Mouse (Mus musculus) right cerebral cortex, postnatal 25 days (tissue): ENCODE data around the gene Adcy6.
A peak's percentile ranks its signal among the peaks of the same experiment; 100 is the strongest.
"Not testable (repeated sequence)": the region's sequence is repeated elsewhere in the genome, so short reads cannot be mapped to it uniquely, and the experiment has no call there.

ENCODE experiments used
- DNase-seq: peaks from one replicate; pipeline ENCODE4 v3.0.0; 2022

Adcy6 gene

DNA sequence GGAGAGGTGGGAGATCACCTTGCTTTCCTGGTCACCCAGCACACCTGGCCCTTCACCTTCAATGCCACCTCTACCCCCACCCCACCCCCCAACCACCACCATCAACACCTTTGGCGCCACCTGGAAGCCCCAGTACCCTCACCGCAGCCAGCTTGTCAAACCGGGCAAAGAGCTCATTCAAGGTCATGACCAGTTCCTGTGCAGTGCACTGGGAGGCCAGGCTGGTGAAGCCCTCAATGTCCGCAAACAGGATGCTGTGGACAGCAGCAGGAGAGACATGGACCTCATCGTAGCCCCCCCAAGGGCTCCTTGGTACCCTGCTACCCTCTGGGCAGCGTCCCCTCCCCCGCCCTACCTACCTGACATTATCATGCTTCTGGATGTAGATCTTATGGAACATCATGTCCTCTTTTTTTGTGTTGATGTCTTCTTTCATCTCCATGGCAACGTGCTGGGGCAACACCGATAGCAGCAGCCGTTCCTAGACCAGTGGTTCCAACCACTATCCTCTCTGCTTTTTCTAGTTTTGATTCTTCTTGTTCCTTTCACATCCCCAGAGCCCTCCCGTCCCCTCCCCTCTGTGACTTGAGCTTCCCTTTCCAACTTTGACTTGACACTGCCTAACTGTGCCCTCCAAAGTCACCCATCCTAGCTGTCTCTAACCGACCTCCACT, 9.7 kb downstream of the Adcy6 start:
- no peak for DNase-seq

DNA sequence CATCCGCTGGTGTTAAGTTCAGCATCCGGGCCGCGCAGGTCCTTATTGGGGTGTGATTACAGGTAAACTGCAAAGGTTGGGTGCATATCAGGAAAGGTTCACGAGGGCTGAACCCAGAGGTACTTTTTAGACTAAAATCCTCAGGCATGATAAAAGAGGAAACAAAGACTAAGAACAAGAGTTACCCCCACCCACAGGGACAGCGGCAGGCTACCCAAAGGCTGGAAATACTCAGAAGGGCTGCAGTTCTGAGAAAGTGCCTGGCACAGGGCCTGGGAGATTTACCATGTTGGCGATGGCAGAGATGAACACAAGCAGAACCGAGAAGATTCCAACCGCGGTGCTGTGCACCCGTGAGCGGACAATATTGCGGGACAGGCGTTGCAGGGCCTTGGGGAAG, 13.3 kb downstream of the Adcy6 start:
- no peak for DNase-seq

DNA sequence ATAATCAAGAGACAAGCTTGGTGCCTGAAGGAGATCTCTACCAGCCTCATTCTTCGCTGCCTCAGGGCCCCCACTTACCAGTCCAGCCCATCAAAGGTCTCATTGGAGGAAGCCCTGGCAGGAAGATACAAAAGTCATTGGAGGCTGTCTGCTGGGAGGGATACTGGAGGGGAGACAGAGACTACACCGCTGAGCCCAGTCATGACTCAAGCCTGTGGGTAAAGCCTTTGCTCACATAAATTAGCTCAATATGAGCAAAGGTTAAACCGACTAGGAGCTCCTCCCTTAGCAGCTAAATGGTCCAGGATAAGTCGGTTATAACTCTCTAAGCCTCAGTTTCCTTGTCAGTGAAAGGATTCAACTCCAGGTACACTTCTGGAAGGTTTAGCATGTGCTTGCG, 14.8 kb downstream of the Adcy6 start:
- no peak for DNase-seq

DNA sequence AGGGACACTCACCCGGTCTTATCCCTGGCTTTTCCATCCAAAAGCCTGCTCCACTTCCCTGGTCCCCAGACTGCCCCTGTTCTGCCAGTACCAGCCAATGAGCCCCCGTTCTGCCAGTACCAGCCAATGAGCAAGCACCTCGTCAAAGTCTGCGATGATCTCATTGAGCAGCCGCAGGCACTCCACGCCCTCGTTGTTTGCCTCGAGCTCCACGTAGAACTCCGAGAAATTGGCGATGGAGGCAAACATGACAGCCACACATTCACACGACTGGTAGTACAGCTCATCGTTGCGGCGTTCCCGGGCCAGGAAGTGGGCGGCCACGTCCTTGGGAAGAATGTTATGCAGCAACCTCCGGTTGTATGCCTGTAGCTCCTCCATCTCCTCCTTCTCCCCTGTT, 15.7 kb downstream of the Adcy6 start:
- DNase-seq = peak; percentile 51

DNA sequence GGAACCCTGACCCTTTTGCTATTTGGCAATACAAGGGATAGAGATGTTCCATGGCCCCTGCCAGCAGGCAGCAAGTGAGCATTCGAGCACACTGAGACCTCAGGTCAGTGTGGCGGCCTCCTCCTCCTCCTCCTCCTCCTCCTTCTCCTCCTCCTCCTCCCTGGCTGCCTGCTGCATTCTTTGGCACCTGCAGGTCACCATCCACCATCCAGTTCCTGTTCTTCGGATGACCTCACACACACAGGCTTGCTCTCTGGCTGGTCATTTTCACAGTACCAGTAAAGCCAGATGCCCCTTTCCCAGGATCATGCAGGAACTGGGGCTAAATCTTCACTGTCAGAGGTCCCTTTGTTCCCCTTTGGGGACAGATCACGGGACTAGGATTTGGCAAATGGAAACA, 18.5 kb downstream of the Adcy6 start:
- DNase-seq = no peak

DNA sequence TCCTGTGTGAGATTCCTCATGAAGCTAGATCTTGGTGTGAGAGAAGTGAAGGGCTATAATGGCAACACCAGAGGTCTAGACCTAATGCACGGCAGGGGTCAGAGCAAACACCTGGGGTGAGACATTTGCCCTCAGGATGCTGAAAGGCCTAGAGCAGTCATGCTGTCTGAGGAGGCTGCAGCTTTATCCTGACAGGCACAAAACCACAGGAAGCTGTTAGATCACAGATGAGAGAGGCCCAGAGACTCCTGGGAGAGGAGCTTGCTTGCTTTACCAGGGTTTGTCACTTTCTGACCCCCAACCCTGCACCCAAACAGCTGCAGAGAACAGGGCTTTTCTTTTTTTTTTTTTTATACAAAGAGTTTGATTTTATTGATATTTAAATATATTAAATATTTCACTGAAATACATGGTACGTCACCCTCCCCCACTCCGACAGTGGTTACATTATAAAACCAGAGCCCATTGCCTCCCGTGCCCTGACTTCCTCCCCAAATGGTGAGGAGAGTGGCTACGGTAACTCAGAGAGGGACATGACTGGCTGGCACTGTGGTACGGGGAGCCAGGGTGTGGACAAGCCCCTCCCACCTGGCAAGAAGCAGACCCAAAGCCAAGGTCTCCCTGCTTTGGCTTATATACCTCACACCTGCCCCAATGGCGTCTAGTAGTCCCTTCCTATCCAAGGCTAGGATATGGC, 20.1 kb downstream of the Adcy6 start:
- no peak for DNase-seq

DNA sequence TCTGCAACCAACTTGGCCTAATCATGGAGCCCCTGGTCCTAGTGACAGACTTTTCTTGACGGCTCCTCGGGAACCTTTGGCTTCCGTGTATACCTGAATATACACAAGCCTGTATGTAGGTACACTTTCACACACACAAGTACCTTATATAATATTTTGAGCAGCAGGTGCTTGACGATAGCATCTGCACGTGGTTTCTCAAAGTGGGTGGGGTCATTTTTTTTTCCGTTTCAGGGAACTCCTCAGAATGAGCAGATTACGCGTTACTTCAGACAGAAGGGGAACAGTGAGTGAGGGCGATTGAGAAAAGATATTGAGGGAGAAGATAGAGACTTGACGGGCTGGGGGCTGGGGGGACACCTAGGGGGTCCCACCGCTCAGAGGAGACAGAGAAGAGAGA, 22.1 kb downstream of the Adcy6 start:
- no peak for DNase-seq

DNA sequence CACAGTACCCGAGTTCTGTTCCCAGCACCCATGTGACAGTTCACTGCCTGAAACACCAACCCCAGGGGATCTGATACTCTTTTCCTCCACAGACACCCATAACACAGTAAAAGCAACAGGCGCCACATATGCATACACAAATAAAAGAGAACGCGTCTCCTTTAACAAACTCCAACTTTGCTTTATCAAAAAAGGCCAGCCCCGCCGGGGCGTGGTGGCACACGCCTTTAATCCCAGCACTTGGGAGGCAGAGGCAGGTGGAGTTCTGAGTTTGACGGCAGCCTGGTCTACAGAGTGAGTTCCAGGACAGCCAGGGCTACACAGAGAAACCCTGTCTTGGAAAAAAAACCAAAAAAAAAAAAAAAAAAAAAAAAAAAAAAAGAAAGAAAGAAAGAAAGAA, 23.7 kb downstream of the Adcy6 start:
- DNase-seq = not testable (repeated sequence)

DNA sequence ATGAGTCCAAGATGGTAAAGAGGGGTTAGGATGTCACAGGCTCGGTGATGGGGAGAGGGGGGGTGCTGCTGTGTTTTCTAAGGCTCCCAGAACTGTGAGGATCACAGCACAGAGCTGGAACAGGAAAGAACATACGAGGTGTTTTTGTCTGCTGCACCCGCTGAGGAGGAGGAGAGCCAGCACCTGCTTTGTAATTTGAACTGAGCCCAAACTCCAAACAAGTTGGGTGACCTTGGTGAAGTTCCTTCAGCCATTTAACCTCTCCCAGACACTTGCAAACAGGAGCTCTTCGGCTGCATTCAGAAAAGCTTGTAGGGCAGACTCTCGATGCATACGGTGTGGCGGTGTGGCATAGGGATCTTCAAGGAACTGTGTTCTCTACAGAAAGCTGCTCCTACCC, 24.5 kb downstream of the Adcy6 start:
- DNase-seq = no peak

DNA sequence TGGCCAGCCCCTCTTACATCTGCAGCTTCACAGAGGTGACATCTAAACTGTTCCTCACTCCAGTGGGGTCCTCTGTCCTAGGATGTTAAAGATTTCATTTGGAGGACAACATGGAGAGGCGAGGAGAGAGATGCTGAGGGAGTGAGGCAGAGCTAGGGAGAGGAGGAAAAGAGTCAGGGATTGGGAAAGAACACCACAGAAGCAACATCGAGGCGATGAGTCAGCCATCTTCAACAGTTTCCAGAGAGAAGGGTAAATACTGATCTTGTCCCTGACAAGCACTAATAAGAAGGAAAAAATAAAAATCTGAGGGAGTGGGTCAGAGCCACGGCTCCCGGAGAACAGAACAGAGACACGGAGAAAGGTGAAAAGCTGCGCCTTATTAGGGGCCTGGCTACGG, 26.9 kb downstream of the Adcy6 start:
- DNase-seq = no peak

DNA sequence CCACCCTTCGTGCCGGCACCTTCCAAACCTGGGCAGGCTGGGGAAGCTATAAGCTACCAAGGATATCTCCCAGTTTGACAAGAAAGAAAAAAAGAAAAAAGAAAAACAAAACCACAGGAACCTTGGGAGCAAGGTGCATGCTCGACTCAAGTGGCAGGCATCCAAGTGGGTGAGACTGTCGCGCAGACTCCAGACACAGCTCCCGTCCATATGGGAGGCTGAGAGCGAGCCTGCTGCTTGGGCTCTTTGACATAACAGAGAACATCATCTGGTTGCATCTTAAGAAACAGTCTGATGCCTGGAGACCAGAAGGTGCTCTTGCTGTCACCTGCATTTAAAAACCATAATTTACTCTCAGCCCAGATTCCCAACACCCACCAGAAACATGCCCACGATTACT, 27.5 kb downstream of the Adcy6 start:
- DNase-seq = no peak

DNA sequence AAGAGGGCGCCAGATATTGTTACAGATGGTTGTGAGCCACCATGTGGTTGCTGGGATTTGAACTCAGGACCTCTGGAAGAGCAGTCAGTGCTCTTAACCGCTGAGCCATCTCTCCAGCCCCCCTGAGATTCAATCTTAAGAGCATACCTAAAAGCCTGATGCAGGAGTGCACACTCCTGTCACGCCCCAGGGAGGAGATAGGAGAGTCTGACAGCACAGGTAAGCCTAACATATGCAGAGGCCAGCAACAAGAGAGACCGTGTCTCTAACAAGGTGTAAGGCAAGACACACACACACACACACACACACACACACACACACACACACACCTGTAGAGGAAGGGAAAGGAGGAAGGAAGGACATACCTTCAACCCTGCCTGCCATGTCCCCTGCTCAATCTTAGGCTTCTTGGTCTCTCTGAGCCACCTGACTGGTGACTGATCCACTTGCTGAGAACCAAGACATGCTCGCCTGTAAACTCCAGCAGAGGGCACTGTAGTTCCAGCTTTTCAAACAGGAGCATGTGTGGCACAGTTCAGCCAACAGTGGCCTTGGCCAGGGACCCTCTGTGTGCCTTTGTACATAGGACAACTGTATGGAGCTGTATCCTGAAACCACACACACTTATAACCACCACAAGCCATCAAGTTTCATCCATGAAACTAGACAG, 29.9 kb downstream of the Adcy6 start:
- peak; percentile 58 for DNase-seq

DNA sequence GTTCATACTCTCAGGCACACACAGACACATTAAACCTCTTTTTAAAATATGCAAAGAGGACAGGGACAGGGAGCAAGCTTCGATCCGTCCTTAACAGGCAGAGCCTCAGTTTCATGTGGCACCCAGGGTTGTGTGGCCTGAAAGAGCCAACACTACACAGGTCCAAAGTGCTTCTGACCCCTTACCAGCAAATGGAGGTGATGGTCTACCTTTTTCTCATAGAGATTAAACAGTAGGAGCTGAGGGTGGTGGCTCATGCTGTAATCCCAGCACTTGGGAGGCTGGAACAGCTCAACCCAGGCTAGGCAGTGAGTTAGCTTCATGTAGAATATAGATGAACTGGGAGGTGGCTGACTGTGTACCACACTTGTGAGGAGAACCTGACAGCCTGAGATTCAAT, 30.6 kb downstream of the Adcy6 start:
- DNase-seq = no peak

DNA sequence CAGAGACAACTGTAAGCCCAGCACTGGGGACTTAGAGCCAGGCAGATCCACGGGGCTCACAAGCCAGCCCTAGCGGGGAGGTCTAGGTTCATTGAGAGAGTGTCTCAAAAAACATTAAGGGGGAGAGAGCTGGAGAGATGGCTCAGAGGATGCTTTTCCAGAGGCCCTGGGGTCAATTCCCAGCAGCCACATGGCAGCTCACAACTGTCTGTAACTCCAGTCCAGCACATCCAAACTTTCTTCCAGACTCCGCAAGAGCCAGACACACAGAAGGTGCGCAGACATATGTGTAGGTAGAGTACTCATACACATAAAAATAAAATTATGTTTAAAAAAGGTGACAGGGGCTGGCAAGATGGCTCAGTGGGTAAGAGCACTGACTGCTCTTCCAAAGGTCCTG, 36.6 kb downstream of the Adcy6 start:
- DNase-seq = no peak

DNA sequence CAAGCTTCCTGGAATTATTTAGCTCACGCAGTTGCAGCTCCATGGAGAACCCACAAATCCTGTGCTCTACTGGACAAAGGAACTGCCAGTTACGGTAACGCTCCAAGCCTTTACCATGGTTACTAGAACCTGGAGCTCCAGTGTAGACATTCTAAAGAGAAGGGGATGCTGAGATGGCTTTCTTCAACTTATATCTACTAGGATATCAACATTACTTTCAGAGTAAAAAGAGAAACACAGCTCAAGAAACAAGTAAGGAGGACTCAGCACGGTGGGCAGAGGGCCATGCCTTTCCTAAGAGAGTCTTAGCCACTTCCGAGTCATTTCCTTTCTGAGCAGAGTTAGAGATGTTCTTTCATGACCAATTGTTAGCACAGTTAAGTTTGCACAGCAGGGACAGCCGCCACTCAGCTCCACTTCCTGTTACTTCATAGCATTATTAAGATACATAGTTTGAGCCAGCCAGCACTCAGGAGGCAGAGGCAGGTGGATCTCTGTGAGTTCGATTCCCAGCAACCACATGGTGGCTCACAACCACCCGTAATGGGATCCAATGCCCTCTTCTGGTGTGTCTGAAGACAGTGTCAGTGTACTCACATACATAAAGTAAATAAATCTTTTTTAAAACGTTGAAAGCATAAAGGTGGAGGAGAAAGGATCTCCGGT, 38.9 kb downstream of the Adcy6 start, which contains the start of the genes Ccnt1 and 4930415O20Rik:
TSS of gene Ccnt1 (minus strand) at position 51 of the 666 bp plus-strand sequence.
TSS of gene 4930415O20Rik (plus strand) at position 132 of the 666 bp plus-strand sequence.
- no peak for DNase-seq

DNA sequence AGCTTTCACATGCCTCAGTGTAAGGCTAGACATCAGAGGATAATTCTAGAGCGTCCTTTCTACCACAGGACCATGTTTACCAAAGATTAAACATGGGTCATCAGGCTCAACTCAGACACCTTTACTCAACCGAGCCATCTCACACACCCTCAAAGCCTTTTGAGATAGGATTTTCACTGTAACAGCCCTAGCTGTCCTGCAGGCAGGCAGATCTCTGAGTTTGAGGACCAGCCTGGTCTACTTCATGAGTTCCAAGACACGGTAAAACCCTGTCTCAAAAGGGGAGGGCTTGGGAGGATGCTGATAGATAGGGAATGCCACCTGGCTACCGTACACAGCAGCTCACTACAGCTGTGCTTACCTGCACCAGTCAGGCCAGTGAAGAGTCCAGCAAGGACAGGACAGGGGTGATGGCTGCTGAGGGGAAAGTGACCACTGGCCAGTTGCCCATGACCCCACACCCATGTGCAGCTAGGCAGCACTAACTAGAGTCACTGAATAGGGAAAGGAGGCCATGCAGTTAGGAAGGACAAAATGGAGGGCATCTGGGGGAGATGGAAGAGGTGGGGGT, 40.0 kb downstream of the Adcy6 start:
- DNase-seq = no peak

DNA sequence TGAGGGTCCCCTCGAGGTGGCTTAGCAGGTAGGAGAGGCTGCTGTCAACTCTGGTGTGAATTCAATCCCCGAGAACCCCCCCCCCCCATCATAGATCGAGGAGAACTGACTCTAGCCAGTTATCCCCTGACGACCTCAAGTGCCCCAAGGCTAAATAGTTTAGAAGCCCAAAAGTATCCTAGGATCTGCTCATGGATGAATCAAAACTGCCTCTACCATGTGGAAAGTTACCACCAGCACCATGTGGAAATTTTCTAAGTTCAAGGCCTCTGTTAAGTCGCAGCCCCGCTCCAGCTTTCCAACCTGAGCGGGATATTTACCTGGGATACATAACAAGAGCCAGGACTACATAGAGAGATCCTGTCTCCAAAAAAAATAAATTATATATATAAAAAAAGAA, 40.7 kb downstream of the Adcy6 start:
- no peak for DNase-seq

DNA sequence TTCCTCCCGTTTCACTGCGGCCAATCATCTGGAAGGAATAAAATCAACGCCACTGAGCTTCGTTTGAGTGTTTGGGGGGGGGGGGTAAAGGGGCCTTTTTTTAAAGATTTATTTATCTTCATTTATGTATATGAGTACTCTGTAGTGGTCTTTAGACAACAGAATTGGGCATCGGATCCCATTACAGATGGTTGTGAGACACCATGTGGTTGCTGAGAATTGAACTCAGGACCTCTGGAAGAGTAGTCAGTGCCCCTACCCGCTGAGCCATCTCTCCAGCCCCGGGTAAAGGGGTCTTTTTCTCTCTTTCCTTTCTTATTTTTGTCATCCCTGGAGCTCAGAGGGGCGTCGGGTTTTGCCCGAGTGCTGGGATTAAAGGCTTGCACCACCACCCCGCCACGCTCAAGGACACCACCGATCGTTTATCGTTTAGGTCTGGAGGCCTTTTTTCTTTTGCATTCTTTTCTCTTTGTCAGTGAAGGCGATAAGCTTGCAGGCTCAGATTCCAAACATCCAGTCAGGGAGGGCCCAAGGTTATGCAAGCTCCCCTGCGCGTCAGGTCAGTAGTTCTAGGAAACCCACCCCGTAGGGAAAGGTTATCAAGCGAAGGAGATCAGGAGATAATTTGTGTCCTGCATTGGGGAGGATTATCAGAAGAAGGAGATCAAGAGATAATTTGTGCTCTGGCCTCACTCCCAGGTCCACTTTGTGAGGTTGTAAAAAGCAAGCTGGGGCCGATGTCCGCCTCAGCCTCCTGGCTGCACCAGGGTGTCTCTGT, 41.4 kb downstream of the Adcy6 start:
- DNase-seq = no peak

DNA sequence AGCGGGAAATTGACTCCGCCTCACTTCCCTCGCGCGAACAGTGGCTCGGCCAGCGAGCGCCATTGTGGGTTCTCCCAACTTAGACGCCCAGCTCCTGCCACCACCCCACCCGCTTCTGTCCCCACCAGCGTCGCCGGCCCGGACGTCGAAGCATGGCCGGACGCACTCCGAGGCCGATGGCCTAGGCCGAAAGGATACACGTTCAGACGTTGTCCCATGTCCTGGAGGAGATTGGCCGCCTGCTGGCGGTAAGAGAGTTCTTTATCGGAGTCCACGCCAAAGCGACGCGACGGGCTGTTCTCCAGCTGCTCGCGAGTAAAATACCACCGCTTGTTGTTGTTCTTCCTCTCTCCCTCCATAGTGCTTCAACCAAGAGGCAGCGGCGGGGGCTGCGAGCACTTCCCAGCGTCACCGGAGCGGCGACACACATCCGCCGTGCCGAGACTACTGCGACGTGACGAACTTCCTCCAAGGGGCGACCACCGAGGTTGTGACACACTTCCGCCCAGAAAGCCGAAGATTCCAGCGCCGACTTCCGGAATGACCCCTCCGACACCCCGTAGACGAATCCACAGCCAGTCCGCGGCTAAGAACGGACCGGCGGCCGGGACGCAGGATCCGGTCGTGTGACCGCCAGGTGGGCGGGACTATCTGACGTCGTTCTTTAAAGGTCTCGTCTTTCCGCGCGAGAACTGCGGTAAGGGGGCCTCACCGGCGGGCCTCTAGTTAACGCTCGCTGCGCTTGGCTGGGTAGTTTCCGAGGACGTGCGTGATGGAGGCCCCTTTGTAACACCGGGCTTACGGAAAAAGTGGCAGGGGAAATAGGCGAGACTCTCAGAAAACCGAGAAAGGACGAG, 42.4 kb downstream of the Adcy6 start:
- peak; percentile 100 for DNase-seq

DNA sequence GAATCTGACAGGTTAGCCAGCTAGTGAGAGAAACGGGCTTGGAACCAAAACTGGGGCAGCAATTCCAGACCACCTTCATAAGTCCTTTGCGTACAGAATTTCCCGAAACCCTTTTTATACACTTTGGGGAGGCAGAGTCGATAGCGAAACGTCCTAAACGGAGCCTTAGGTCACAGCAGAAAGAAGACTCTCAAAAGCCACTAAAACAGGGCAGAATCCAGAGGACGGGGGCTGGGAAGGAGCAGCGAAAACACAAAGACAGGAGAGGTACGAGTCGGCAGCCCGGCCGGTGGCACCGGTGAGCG, 43.0 kb downstream of the Adcy6 start:
- no peak for DNase-seq

DNA sequence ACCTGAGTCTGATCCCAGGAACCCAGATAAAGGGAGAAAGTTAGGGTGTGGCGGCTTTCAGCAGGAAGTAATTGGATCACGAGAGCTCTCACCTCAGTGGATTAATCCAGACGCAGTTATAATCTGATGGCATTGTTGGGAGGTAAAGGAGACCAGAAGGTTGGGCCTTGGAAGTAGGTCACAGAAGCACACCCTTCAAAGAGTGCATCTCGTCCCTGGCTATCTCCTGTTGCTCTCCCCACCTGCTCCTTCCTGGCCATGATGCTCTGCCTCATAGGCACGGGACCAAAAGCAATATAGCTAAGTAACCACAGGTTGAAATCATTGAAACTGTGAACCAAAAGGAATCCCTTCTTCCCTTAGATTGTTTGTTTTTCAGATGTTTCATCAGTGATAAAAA, 52.7 kb downstream of the Adcy6 start:
- no peak for DNase-seq

DNA sequence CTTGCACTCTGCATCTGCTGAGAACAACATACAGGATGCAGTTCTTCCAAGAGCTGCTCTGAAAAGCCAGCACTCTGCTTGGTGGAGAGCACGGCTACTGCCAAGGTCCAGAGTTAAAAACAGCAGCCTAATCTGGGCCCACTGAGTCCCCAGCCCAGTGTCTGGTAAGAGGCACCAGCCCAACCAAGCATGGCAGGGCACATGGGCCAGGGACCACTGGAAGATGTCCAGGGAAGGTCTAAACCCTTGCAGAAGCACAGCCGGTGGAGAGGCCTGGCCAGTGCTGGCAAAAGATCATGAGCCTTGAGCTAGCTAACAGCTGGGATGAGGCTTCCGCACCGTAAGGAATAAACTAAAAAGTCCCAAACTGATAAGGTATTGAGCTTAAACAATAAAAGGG, 54.0 kb downstream of the Adcy6 start:
- DNase-seq = no peak
